Mouse (Mus musculus) cerebellum, adult 18-20 months (tissue): ENCODE measurements at regions not wholly inside any gene's neighbourhood (a gene's known extent, or its start where the extent isn't known, plus 50 kb on each side); places are given as distances from the start of the nearest gene placed in this dataset.
"Not testable (repeated sequence)": the region's sequence is repeated elsewhere in the genome, so short reads cannot be mapped to it uniquely, and the experiment has no call there.

Source experiments
- DNase-seq, 2 experiments: peaks; one replicate each; pipeline ENCODE4 v3.0.0; 2021

DNA sequence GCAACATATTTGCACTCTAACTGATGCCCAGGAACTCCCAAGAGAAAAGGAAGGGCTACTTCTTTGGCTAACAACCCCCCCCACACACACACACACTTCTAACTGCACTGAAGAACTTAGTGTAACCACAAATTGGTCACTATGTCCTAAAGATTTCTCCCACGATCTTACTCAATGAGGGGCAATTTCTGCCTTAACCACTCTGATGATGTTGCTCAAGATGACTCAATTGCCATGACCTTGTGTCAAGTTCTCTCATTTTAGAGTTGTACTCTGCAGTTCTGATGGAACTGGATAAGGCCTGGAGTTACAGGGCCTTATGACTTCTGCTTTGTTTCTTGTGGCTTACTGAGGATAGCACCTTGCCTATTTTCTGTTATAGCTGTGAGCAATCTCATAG, 81.7 kb downstream of the Sem1 start:
- DNase-seq, result no peak

DNA sequence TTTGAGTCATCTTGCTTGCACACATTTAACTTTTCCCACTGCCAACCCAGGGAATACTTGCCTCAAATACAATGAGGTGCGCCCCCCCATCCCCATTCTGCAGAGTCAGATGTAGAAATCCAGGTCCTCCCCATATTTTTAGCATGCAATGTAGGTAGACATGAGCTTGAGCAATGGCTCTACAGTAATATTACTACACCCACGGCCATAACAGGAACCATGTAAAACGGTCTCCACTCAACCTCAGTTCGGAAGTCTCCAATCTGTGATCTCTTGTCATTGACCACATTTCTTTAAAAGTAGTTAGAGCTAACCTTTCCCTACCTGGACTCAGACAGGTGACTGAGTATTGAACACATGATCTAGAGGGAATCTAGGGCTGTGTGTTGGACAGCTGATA, 82.1 kb downstream of the Sem1 start:
- DNase-seq, result no peak

DNA sequence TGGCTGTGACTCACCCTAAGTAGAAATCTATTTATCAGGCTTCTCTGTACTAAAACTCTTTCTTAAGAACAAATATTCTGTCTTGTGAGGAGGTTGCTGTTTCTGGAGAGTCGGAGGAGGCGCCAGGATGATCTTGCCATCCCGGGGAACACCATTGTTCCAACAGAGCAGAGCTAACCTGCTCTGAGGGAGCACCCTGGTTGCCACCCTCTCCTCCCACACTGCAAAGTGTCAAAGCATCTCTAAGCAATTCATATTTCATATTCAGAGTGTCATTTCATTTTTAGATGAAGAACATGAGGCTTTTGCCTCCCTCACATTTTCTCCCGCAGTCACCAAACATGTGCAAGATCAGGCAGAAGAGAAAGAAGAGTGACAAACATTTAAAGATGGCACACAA, 90.3 kb downstream of the Sem1 start:
- no peak for DNase-seq

DNA sequence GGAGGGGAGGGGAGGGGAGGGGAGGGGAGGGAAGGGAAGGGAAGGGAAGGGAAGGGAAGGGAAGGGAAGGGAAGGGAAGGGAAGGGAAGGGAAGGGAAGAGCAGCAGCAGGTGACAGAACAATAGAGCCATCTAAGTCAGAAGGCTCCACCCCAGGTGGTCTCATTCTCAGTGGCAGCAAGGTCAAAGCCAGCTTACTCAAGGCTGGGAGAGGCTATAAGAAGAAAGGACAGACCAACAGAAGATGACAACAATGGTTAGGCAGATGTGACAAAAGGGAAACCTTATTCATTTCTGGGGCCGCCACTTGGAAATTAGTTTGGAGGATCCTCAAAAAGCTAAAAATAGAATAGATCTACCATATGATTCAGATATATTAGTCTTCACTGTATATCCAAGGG, 96.9 kb downstream of the Sem1 start:
- not testable (repeated sequence) for DNase-seq

DNA sequence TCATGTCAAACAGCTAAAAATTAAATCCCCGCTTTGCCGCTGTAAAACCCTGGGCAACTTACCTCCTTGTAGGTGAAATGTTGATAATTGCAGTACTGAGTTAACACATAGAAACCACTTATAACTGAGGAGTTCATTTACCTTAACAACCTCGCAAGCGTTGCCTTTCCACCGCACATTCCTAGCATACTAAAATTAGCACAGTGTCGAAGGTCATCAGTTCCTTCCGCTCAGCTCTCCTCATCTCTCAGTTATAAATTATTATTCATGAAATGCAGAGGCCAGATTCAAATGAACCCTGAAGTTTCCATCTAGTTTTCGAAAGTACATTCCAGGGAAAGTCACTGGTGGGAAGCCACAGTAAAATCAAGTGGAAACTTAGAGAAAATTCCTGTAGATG, 108.1 kb downstream of the Sem1 start:
- DNase-seq, result no peak

DNA sequence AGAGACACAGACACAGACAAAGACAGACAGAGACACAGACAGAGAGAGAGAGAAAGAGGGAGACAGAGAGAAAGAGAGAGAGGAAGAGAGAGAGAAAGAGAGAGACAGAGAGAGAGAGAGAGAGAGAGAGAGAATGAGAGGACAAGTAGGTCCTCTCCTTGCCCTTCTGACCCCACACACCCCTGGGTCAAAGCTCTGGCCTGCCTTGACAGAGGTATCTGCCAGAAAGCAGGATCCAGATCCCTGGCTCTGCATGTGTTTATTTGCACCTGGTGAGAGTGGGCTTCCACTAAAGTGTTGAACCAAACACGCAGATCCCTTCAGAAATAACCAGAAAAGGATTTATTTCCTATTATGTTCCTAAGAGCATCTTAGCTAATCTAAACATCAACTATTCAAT, 110.9 kb downstream of the Sem1 start:
- no peak for DNase-seq

DNA sequence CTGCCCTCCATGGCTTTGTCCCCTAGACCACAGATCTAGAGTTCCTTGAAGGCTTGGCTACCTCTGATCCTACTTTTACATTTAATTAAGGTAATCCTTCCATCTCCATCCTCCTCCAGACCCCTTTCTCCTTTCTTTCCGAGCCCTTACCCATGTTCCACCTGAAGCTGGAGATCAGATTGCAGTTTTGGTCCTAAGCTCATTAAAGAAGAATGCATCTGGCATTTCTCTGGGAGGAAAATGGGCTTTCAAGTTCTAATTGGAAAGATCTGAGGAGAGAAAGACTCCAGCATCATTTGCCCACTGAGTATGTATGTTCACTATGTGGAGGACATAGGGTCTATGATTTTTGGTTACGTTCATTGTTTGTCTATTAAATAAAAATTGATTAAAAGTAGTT, 112.2 kb downstream of the Sem1 start:
- no peak for DNase-seq

DNA sequence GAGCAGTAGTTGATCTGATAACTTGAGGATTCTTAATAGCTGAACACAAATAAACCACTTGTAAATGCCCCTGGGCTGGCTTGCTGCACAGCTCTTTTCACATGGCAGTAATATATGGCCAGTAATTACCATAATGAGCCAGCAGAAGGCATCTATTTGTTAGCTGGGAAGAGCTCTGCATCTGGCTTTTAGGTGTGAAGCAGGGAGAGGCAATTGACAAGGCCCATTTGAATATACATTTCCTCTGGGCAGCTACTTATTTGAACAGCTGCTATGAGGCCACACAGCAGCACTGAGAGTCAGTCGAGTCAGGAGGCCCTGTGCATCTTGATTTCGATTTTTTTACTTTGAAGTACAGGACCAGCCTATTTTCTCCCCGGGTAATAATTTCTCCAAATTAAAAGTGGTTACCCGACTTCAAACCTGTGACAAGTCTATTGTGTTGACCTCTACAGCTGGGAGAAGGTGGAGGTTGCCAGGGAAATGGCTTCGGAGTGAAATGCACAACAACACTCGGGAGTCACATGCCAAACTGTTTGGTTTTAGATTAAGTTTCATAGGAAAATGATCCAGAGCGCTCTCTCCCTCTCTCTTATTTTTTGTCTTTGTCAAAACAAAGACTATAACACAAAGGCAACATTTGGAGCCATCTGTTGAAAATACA, 114.5 kb downstream of the Sem1 start:
- no peak for DNase-seq

DNA sequence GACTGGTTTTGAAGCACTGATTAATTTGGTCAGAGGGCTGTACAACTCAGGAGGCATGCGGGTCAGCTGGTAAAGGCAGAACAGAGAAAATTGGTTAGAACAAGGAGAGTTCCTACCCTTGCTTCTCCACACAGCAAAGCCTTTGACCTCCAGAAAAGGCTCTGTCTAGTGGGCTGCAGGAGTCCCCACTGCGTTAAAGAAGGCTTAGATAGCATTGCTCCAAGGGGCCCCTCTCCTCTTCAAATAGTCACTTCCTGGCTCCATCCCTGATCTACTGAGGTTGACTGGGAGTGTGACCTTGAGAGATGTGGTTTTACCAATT, 118.6 kb downstream of the Sem1 start:
- DNase-seq, result no peak

DNA sequence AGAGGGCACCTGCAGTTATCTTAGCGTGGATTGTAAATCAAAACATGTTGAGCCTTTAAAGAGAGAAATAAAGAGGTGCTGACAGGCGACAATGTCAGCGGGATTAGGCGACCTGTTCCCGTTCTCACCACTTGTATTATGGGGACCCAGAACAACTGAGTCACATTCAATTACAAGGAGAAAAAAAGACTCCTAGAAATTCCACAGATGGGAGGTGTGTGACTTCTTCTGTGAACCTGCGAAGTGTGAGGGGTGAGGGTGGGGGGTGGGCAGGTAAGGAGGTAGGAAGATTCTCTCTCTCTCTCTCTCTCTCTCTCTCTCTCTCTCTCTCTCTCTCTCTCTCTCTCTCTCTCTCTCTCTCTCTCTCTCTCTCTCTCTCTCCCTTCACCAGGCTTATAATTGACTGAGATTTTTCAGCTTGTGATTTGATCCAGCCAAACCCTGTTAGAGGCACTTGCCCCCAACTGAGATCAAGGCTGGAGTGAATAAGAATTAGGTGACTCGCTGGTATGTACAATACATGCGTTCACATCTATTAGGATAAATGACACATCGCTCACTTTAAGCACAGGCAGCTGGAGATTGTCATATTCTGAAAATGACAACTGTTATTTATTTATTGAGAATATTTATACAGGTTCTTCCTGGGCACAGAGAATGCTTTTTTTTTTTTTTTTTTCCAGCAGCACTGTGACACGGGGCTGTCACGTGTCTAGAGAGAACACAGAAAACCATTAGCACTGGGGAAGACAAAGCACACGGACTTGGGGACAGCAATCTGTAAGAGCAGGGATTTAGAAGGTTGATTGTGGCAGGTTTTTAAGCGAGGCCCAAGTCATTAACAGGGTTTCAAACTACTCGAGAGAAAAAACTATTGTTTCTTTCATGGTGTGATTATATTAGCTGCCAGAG, 119.2 kb downstream of the Sem1 start:
- DNase-seq, result no peak

DNA sequence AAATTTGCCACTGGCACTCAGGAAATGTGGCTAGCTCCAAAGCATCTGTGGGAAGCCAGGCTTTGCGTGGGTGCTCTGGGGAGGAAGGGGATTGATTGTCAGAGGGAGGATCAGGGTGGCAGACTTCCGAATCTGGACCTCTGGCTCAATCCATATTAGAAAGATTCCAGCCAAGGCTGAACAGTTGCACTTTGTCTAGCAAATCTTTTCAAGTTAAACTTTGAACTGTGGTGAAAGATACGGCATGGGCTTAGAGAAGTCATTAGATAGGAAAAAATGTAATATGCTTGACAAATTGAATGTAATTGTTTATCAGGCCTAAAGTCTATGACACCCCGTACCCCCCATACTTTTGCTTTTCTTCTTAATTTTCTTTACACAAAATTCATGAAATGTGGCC, 120.7 kb downstream of the Sem1 start:
- DNase-seq, result no peak

DNA sequence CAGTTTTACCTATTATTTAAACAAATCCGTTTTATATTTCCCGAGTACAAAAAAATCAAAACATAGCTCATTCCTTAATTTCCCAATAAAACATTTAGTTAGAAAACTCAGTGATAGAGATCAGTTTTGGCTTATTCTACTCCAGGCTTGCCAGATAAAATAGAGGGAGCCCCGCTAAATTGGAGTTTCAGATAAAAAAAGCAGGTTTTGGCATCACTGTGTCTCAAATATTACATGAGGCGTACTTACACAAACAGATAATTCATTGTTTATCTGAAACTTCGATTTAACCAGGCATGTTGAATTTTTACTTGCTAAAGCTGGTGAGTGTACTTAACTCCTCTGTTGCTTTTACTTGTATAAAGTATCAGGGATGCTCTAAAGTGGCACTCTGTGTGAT, 121.5 kb downstream of the Sem1 start:
- no peak for DNase-seq

DNA sequence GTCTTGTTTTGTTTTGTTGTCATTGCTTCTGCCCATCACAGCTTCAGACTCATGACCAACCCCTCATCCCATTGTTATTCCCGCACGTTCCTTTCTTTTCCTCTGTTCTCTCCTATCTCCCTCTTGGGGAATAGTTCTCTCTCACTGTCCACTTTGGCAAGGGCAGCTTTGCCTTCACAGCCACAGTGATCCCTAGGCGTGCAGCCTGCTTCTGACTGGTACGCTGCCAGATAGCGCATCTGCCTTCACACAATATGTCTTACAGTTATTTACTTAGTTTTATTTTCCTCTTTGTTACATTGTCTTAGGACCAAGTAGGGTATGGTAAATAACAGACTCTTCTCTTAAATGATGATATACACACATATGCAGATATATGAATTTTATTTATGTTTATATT, 122.9 kb downstream of the Sem1 start:
- DNase-seq, result no peak

DNA sequence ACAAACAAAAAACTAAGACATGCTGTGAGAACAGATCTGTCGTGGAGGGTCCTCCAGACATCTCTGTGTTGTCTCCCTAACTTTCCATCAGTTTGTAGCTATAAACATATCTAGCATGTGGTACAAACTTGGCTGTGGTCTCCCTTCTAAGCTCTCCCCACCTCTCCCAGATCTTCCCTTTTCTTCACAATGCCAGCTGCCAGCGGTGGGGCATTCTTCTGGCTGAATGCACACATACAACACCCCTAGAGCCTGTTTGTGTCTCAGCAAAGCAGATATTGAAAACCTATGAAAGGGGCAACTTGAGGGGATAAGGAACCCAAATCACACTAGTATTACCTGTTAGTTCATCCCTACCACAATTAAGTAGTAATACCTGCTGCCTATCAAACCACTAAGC, 124.1 kb downstream of the Sem1 start:
- no peak for DNase-seq

DNA sequence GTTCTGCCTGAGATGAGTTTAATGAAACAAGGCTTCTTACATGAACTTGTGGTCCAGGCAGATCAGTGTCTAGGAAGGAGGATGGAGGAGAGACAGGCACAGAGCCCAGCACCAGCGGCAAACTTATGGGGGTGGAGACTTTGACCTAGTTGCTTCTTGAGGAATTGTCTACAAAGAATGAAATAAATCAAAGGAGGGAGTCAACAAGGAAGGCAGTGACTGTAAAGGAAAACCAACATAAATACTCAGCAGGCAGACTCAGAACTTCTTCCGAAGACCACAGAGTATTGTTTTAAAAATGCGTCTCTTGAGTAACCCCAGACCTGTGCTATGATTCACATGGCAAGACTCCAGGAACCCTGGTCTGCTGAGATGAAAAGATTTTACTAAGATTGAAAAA, 143.6 kb downstream of the Sem1 start:
- DNase-seq, result no peak

DNA sequence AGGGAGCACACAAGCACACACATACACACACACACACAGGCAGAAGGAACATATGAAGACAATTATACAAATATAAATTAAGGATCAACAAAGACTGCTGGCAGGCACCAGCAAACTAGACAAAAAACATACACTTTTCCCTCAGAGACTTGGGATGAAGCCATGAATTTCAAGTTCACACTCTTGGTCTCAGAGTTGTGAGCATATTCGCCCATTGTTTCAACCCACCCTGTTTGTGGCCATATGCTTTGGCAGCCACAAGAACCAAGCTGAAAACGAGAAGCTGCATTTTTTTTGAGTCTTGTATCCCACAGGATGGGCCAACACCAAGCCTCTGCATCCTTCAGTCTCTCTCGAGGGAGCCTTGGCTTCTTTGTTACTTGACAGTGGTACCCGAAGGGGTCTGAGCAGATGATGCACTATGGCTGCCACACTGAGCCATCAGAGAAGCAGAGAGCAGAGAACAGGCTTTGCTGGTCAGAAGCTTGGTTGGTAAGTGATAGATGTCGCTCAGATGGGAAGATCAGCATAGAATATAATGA, 144.1 kb downstream of the Sem1 start:
- no peak for DNase-seq

DNA sequence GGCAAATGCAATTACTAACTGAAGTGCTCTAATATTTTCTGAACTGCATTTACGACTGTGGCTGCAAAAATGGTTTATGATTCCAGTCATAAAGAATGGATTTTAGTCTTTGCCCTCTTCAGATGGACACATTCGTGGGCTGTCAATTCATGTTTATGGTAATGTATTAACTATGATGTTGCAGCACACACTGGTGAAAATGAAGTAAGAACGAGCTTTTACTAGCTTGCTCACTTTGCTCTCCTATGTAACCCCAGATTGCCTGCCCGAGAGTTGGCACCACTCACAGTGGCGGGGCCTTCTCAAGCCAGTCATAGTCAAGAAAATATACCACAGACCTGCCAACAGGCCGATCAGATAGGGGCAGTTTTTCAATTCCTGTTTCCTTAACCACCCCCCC, 145.3 kb downstream of the Sem1 start:
- no peak for DNase-seq

DNA sequence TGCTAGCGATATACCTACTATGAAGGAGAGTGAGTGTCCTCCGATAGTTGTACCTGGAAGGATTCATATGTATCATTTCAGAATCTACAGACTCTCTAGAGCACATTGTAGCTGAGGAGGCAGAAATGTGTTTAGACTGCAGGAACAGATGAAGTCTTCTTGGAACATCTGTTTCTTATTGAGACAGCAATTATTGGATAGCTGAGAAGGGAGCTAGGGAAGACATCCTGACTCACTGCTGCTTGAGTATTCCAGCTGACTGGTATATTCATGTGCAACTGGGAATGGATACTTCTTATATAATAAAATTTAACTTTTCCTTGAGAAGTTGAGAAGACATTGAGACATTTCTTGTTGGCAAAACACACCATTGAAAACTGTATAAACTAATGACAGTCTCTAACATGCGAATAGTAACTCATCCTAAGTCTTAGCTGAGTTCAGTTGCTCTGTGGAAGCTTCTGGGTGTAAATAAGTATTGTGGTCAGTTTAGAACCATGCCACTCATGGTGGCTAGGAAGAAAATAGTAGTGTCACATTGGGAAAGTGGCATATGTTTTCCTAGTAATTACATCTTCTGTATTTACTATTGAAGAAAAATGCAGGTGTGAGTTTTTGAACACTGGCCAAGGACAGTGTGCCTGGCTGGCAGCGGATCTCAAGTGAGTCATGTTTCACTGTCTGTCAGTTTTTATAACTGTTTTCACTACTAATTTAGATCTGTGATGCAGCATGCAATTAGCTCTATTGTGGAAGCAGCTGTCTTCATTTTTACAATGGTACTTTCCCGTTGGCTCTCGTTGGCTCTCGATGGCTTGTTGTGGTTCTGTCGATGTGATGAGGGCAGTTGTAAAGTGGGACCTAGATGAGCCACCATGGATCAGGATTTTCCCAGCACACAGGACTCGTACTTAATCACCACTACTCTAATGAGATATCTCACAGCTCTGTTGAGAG, 163.5 kb downstream of the Sem1 start:
- DNase-seq, result no peak

DNA sequence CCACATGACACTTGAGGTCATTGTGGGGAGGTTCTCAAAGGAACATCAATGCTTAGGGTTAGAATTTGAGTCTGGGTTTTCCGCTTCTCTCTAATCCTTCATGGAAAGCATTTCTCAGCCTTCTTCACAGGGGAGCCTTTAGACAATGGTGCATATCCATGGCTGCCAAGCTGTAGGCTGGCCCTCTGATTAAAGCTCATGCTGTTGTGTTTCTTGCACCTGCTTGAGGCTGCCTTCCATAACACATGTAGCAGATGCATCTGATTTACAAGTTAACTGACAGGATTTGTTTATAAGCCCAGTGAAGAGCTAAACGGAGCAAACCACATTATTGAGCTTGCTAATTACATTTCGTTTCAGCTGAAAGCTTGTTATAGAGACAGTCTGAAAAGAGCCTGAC, 180.5 kb downstream of the Sem1 start:
- no peak for DNase-seq

DNA sequence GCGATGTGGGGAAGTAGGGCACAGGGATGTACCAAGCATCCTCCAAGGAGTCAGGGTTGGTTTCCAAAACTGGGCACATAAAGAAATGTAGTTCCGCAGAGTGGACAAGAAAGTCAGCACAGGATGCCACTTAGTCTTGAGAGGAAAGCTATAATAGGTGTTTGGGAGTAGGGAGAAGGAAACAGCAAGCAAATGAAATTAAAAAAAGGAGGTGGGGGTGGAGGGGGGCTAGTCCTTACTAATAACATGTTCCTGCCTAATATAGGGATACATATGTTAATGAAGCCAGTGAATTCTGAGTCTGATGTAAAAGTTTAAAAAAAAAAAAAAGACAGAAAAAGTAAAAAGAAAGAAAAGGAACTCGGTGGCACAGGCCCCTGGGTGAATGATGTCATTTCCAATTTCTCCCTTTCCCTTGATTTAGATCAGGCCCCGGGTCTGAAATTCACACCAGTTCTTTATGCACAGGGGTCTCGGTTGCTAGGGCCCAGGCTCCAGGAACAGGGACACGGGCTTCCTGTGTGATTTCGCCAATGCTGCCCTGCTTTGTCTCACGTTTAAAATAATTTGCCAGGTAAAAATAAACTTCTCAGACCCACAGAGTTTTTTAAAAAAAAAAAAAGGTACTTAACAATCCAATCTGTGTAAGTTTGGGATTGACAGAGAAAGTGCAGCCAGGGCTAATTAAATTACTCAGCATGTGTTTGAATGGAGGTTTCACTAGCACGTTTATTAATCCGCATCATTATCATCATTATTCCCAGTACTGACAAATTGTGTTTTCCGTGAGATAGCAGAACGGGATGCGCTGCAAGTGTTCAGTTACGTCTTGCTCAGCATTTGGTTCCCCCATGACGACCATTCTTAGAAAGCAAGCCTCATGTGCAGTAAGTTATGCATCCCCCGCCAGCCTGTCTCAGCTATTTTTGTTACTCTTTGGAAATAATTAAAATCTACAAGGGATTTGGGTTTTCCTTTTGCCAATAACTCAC, 172.8 kb upstream of the Slc25a13 start:
- DNase-seq, result no peak

DNA sequence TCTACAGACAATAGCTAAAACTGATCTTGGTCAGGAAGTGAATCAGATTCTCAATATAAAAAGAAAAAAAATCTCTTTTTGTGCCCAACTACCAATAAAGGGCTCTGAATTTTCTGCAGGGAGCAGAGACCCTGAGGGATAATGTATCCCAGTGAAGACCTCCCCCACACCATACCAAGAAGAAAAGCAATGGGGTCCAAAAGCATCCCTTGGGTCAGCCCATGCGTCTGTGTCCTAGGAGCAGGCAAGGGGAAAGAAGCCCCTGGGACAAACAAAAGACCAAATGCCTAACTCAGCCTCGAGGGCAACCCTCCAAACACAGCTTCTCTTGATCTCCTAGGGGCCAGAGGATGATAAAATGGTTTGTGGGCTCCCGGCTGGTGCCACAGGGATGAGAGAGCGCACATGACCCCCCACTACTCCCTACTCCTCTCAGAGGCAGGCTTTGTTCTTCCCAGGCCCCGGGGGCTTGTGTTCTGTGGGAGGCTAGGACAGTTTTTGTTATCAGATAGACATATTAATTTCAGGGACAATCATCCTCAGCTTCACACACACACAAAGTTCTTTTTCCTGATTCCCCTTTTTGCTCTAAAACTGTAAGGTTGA, 172.0 kb upstream of the Slc25a13 start:
- DNase-seq, result no peak

DNA sequence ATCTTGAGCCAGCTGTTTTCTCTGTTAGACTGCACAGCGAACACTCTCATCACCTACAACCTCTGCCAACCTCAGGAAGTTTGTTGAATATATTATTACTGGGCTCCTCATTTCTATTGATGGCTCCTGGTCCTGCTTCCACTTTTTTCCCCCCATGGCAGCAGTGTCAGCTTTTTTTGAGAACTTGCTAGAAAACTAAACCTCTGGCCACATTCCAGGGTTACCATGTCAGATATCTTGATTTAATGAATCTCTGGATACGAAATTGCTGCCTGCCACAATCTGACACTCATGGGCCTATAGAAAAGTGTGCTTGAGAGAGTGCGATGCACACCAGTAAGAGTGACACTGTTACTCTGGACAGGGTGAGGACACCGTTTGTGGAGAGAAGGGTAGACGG, 170.6 kb upstream of the Slc25a13 start:
- no peak for DNase-seq
